In genomic region chr5:99994680-99995079, GRCm38 (mm10) we compare ENCODE assay signal across 18 mouse cellular contexts. TPM values are rescaled to one million over a fixed set of nuclear protein-coding genes. Genes with fewer than 3 reads are reported as not detected.
A peak's percentile ranks its signal among the peaks of the same experiment; 100 is the strongest.
DNase-seq lines count a peak whose midpoint lies in the region; ATAC-seq and TF ChIP-seq lines count a peak whose summit lies in the region.
"Had no signal": no experiment of that assay in that cellular context is flagged by ENCODE, and none has a peak within 500 bp of the region (broad histone marks: within the 10 kb centered on the region; RNA-seq: fewer than 3 reads in every experiment).

No protein-coding gene starts in this region.

- H3K27ac ChIP-seq in kidney, adult 2 months (ENCODE audit: insufficient read depth, low read depth, low read length) = no peak overlapping the region
- H3K27ac ChIP-seq in midbrain, embryonic 11.5 days (ENCODE audit: low read depth, low read length) = no peak overlapping the region
- no peak overlapping the region for H3K27ac ChIP-seq in midbrain, postnatal 0 days (ENCODE audit: low read depth, low read length)
- peak overlapping the region; percentile 74 for H3K27ac ChIP-seq in liver, postnatal 0 days (ENCODE audit: low read depth)
- no peak overlapping the region for H3K27ac ChIP-seq in midbrain, embryonic 15.5 days
- H3K27ac ChIP-seq: embryonic facial prominence, embryonic 12.5 days; forebrain, embryonic 15.5 days; heart, embryonic 10.5 days; hindbrain, embryonic 13.5 days had no signal

- TF ChIP-seq EP300 in liver, postnatal 0 days (IDR thresholded peaks at IDR 0.05; ENCODE audit: low read depth) = no peak

- H3K4me1 ChIP-seq in kidney, adult 2 months (ENCODE audit: control insufficient read depth, insufficient read depth, low read length) = no peaks in the 10 kb centered on the region
- no peaks in the 10 kb centered on the region for H3K4me1 ChIP-seq in midbrain, embryonic 11.5 days (ENCODE audit: control insufficient read depth, insufficient read depth, low read length)
- H3K4me1 ChIP-seq in midbrain, postnatal 0 days (ENCODE audit: insufficient read depth, low read length) = no peaks in the 10 kb centered on the region
- 0 out of 2 replicates have a peak, but pooled peaks cover 3% of the 10 kb centered on the region for H3K4me1 ChIP-seq in liver, postnatal 0 days (ENCODE audit: insufficient read depth)
- no peaks in the 10 kb centered on the region for H3K4me1 ChIP-seq in midbrain, embryonic 15.5 days
- H3K4me1 ChIP-seq: embryonic facial prominence, embryonic 12.5 days; forebrain, embryonic 15.5 days; heart, embryonic 10.5 days; hindbrain, embryonic 13.5 days had no signal

- no peak for TF ChIP-seq POLR2A in kidney, adult 2 months (IDR thresholded peaks at IDR 0.05; ENCODE audit: low read depth, low read length)

- H3K4me3 ChIP-seq in kidney, adult 2 months (ENCODE audit: insufficient read depth, low read depth, low read length) = no peak overlapping the region
- no peak overlapping the region for H3K4me3 ChIP-seq in midbrain, embryonic 11.5 days (ENCODE audit: low read depth, low read length)
- no peak overlapping the region for H3K4me3 ChIP-seq in midbrain, postnatal 0 days (ENCODE audit: low read depth, low read length)
- H3K4me3 ChIP-seq in liver, postnatal 0 days (ENCODE audit: low read depth, low read length) = no peak overlapping the region
- no peak overlapping the region for H3K4me3 ChIP-seq in midbrain, embryonic 15.5 days
- H3K4me3 ChIP-seq: embryonic facial prominence, embryonic 12.5 days; forebrain, embryonic 15.5 days; heart, embryonic 10.5 days; hindbrain, embryonic 13.5 days had no signal

- DNase-seq in kidney, adult 2 months = peak; percentile 31
- no peak for DNase-seq in kidney, postnatal 14 days
- peak; percentile 14 for DNase-seq in midbrain, embryonic 11.5 days (ENCODE audit: low spot score, missing footprints)
- no peak for DNase-seq in midbrain, postnatal 0 days (ENCODE audit: low spot score)
- DNase-seq in liver, postnatal 0 days = no peak
- DNase-seq in adrenal gland, adult 8-10 months = no peak
- DNase-seq: cerebellum, adult 11 months; cerebellum, adult 8-10 months; cerebellum, postnatal 14 days; gastrocnemius, postnatal 36 days; heart, adult 18-20 months; heart, postnatal 14 days had no signal

- 63% methylated on average over 3 of the region's 3 CpGs for WGBS in kidney, adult 2 months
- WGBS in midbrain, embryonic 11.5 days = 88% methylated on average over 3 of the region's 3 CpGs
- 95% methylated on average over 3 of the region's 3 CpGs for WGBS in midbrain, postnatal 0 days
- WGBS in liver, postnatal 0 days (ENCODE audit: insufficient replicate concordance) = 63% methylated on average over 3 of the region's 3 CpGs
- WGBS in midbrain, embryonic 15.5 days = 92% methylated on average over 3 of the region's 3 CpGs

- H3K9me3 ChIP-seq in midbrain, embryonic 11.5 days (ENCODE audit: control insufficient read depth, low read length) = no peaks in the 10 kb centered on the region; the same call in 1 of the 2 replicates
- no peaks in the 10 kb centered on the region for H3K9me3 ChIP-seq in midbrain, postnatal 0 days (ENCODE audit: low read length)
- H3K9me3 ChIP-seq in liver, postnatal 0 days (ENCODE audit: low read length) = peaks cover 2% of the 10 kb centered on the region; the same call in 1 of the 2 replicates
- no peaks in the 10 kb centered on the region for H3K9me3 ChIP-seq in midbrain, embryonic 15.5 days
- H3K9me3 ChIP-seq: embryonic facial prominence, embryonic 12.5 days; forebrain, embryonic 15.5 days; heart, embryonic 10.5 days; hindbrain, embryonic 13.5 days had no signal

- H3K4me2 ChIP-seq in midbrain, embryonic 11.5 days = no peak overlapping the region
- no peak overlapping the region for H3K4me2 ChIP-seq in midbrain, postnatal 0 days (ENCODE audit: low read depth, low read length, poor library complexity, severe bottlenecking)
- H3K4me2 ChIP-seq in liver, postnatal 0 days (ENCODE audit: low read depth, low read length) = peak overlapping the region; percentile 18; the same call in 1 of the 2 replicates
- H3K4me2 ChIP-seq in midbrain, embryonic 15.5 days = no peak overlapping the region
- H3K4me2 ChIP-seq: embryonic facial prominence, embryonic 12.5 days; forebrain, embryonic 15.5 days; hindbrain, embryonic 13.5 days had no signal

- no peak for ATAC-seq in midbrain, embryonic 11.5 days (ENCODE audit: low FRiP score)
- ATAC-seq in midbrain, postnatal 0 days (ENCODE audit: low FRiP score) = no peak
- ATAC-seq in liver, postnatal 0 days = peak; percentile 84
- no peak for ATAC-seq in midbrain, embryonic 15.5 days (replicated peaks)
- ATAC-seq: forebrain, embryonic 15.5 days had no signal

- no peaks in the 10 kb centered on the region for H3K27me3 ChIP-seq in kidney, adult 2 months (replicated peaks; ENCODE audit: control insufficient read depth, insufficient read depth, low read length)
- H3K27me3 ChIP-seq in midbrain, embryonic 11.5 days (ENCODE audit: control insufficient read depth, insufficient read depth, low read length) = no peaks in the 10 kb centered on the region
- no peaks in the 10 kb centered on the region for H3K27me3 ChIP-seq in midbrain, postnatal 0 days (ENCODE audit: insufficient read depth, low read length)
- no peaks in the 10 kb centered on the region for H3K27me3 ChIP-seq in liver, postnatal 0 days (ENCODE audit: insufficient read depth, low read length)
- H3K27me3 ChIP-seq in midbrain, embryonic 15.5 days (replicated peaks) = no peaks in the 10 kb centered on the region
- H3K27me3 ChIP-seq: embryonic facial prominence, embryonic 12.5 days; forebrain, embryonic 15.5 days; hindbrain, embryonic 13.5 days had no signal

- no peak overlapping the region for H3K9ac ChIP-seq in midbrain, embryonic 11.5 days (ENCODE audit: low read length)
- no peak overlapping the region for H3K9ac ChIP-seq in midbrain, postnatal 0 days (replicated peaks; ENCODE audit: low read length, poor library complexity, severe bottlenecking)
- H3K9ac ChIP-seq in liver, postnatal 0 days (replicated peaks) = no peak overlapping the region
- no peak overlapping the region for H3K9ac ChIP-seq in midbrain, embryonic 15.5 days
- H3K9ac ChIP-seq: embryonic facial prominence, embryonic 12.5 days; forebrain, embryonic 15.5 days; hindbrain, embryonic 13.5 days had no signal

- no peak for TF ChIP-seq CTCF in kidney, adult 2 months (conservative IDR thresholded peaks at IDR 0.05; ENCODE audit: insufficient read depth, insufficient read length, low read depth, low read length)
- no peak for TF ChIP-seq CTCF in midbrain, postnatal 0 days (IDR thresholded peaks at IDR 0.05)
- TF ChIP-seq CTCF in liver, postnatal 0 days (IDR thresholded peaks at IDR 0.05; ENCODE audit: low read depth) = no peak

- no peaks in the 10 kb centered on the region for H3K36me3 ChIP-seq in kidney, adult 2 months (ENCODE audit: control insufficient read depth, insufficient read depth, low read length)
- H3K36me3 ChIP-seq in midbrain, embryonic 11.5 days (ENCODE audit: control insufficient read depth, insufficient read depth, low read length) = no peaks in the 10 kb centered on the region
- no peaks in the 10 kb centered on the region for H3K36me3 ChIP-seq in midbrain, postnatal 0 days (ENCODE audit: insufficient read depth, low read length)
- H3K36me3 ChIP-seq in liver, postnatal 0 days (replicated peaks; ENCODE audit: insufficient read depth, low read length) = no peaks in the 10 kb centered on the region
- no peaks in the 10 kb centered on the region for H3K36me3 ChIP-seq in midbrain, embryonic 15.5 days (replicated peaks)
- H3K36me3 ChIP-seq: embryonic facial prominence, embryonic 12.5 days; forebrain, embryonic 15.5 days; heart, embryonic 10.5 days; hindbrain, embryonic 13.5 days had no signal

RNA-seq across cellular contexts. Expression of gene 4930524J08Rik, which starts 15.8 kb away (rescaled TPM):
- polyA plus RNA-seq in kidney, adult 2 months (2012; rRNA removed) = 1.8 and 4.1 TPM in 2 replicates
- polyA plus RNA-seq in midbrain, embryonic 11.5 days (2014; fragmentation: Nextera tagmentation; extraction: Ambion mirVana) = 2.0 and 2.3 TPM in 2 replicates
- 7.0 and 10.0 TPM in 2 replicates for total RNA-seq in midbrain, postnatal 0 days (2014; rRNA removed)
- polyA plus RNA-seq in midbrain, postnatal 0 days (2015; fragmentation: Nextera tagmentation; extraction: Ambion mirVana) = 2.8 and 3.2 TPM in 2 replicates
- polyA plus RNA-seq in liver, postnatal 0 days (2015; fragmentation: Nextera tagmentation; extraction: Ambion mirVana) = 0.96 and 1.4 TPM in 2 replicates
- total RNA-seq in adrenal gland, adult 8-10 months (2022) = 1 to 10 TPM; 1.2 to 2.2 (median 1.7) TPM
- 2.8 and 3.8 TPM in 2 replicates for polyA plus RNA-seq in midbrain, embryonic 15.5 days (2015; fragmentation: Nextera tagmentation; extraction: Ambion mirVana)
- total RNA-seq: hematopoietic stem cell, adult 5-6 weeks had no signal

RNA-seq across cellular contexts. Expression of gene Hnrnpd, which starts 15.9 kb away (rescaled TPM):
- 20.3 and 21.2 TPM in 2 replicates for polyA plus RNA-seq in kidney, adult 2 months (2012; rRNA removed)
- 282 and 289 TPM in 2 replicates for polyA plus RNA-seq in midbrain, embryonic 11.5 days (2014; fragmentation: Nextera tagmentation; extraction: Ambion mirVana)
- 35.9 and 46.8 TPM in 2 replicates for total RNA-seq in midbrain, postnatal 0 days (2014; rRNA removed)
- 75.3 and 85.1 TPM in 2 replicates for polyA plus RNA-seq in midbrain, postnatal 0 days (2015; fragmentation: Nextera tagmentation; extraction: Ambion mirVana)
- polyA plus RNA-seq in liver, postnatal 0 days (2015; fragmentation: Nextera tagmentation; extraction: Ambion mirVana) = 38.1 and 45.4 TPM in 2 replicates
- 100 to 1,000 TPM in 3 of 4 experiments, 10 to 100 TPM in 1; 72.1 to 188 (median 154) TPM for total RNA-seq in adrenal gland, adult 8-10 months (2022)
- 156 and 180 TPM in 2 replicates for polyA plus RNA-seq in midbrain, embryonic 15.5 days (2015; fragmentation: Nextera tagmentation; extraction: Ambion mirVana)

RNA-seq across cellular contexts. Expression of gene Hnrnpdl, which starts 44.8 kb away (rescaled TPM):
- polyA plus RNA-seq in kidney, adult 2 months (2012; rRNA removed) = 33.4 and 40.5 TPM in 2 replicates
- 289 and 297 TPM in 2 replicates for polyA plus RNA-seq in midbrain, embryonic 11.5 days (2014; fragmentation: Nextera tagmentation; extraction: Ambion mirVana)
- total RNA-seq in midbrain, postnatal 0 days (2014; rRNA removed) = 145 and 171 TPM in 2 replicates
- polyA plus RNA-seq in midbrain, postnatal 0 days (2015; fragmentation: Nextera tagmentation; extraction: Ambion mirVana) = 203 and 214 TPM in 2 replicates
- 32.6 and 33.3 TPM in 2 replicates for polyA plus RNA-seq in liver, postnatal 0 days (2015; fragmentation: Nextera tagmentation; extraction: Ambion mirVana)
- total RNA-seq in adrenal gland, adult 8-10 months (2022) = 100 to 1,000 TPM in 3 of 4 experiments, 10 to 100 TPM in 1; 73.6 to 207 (median 150) TPM
- 221 and 226 TPM in 2 replicates for polyA plus RNA-seq in midbrain, embryonic 15.5 days (2015; fragmentation: Nextera tagmentation; extraction: Ambion mirVana)

RNA-seq across cellular contexts. Expression of gene Enoph1, which starts 45.1 kb away (rescaled TPM):
- polyA plus RNA-seq in kidney, adult 2 months (2012; rRNA removed) = 17.1 and 17.9 TPM in 2 replicates
- 43.2 and 44.5 TPM in 2 replicates for polyA plus RNA-seq in midbrain, embryonic 11.5 days (2014; fragmentation: Nextera tagmentation; extraction: Ambion mirVana)
- total RNA-seq in midbrain, postnatal 0 days (2014; rRNA removed) = 50.0 and 54.7 TPM in 2 replicates
- 55.0 and 56.3 TPM in 2 replicates for polyA plus RNA-seq in midbrain, postnatal 0 days (2015; fragmentation: Nextera tagmentation; extraction: Ambion mirVana)
- polyA plus RNA-seq in liver, postnatal 0 days (2015; fragmentation: Nextera tagmentation; extraction: Ambion mirVana) = 9.2 and 10.6 TPM in 2 replicates
- total RNA-seq in adrenal gland, adult 8-10 months (2022) = 10 to 100 TPM; 38.5 to 54.6 (median 41.4) TPM
- 51.7 and 56.2 TPM in 2 replicates for polyA plus RNA-seq in midbrain, embryonic 15.5 days (2015; fragmentation: Nextera tagmentation; extraction: Ambion mirVana)

Comparison
In these comparisons a context has a peak if more than half of its experiments do, and no peak if none do; other contexts are left out.
1. DNase-seq: peak in kidney, adult 2 months (single experiment) and midbrain, embryonic 11.5 days (single experiment); none in kidney, postnatal 14 days (single experiment), midbrain, postnatal 0 days (single experiment), liver, postnatal 0 days (single experiment) and adrenal gland, adult 8-10 months (single experiment).